Mouse (Mus musculus) testis, postnatal 14 days (tissue): ENCODE data around the gene Pla2g1b.

ENCODE experiments used
- DNase-seq: peaks from one replicate; pipeline ENCODE4 v3.0.0; 2021; ENCODE audit warnings: low spot score

The Pla2g1b gene

GRCm38 (mm10) chr5:115444130-115444529, 21.9 kb upstream of the Pla2g1b start:
- no peak for DNase-seq

GRCm38 (mm10) chr5:115447108-115447507, 19.0 kb upstream of the Pla2g1b start:
- no peak for DNase-seq

GRCm38 (mm10) chr5:115449247-115449646, 16.8 kb upstream of the Pla2g1b start:
- DNase-seq: no peak

GRCm38 (mm10) chr5:115450410-115451317, 15.4 kb upstream of the Pla2g1b start:
- DNase-seq: peak; percentile 56

GRCm38 (mm10) chr5:115454422-115455090, 11.5 kb upstream of the Pla2g1b start:
- DNase-seq: no peak

GRCm38 (mm10) chr5:115455838-115456237, 10.2 kb upstream of the Pla2g1b start:
- DNase-seq: no peak

GRCm38 (mm10) chr5:115458918-115459317, 7.1 kb upstream of the Pla2g1b start:
- no peak for DNase-seq

- DNase-seq: no peak
Observed at GRCm38 (mm10) chr5:115464408-115465115, 1.5 kb upstream of the Pla2g1b start.

- DNase-seq: no peak
Observed at GRCm38 (mm10) chr5:115469791-115470190, 3.7 kb downstream of the Pla2g1b start.

- no peak for DNase-seq
Observed at GRCm38 (mm10) chr5:115470766-115471531, 4.9 kb downstream of the Pla2g1b start.

GRCm38 (mm10) chr5:115473191-115473590, 7.1 kb downstream of the Pla2g1b start:
- DNase-seq: no peak

GRCm38 (mm10) chr5:115474174-115474828, 8.2 kb downstream of the Pla2g1b start:
- no peak for DNase-seq

GRCm38 (mm10) chr5:115475337-115476106, 9.5 kb downstream of the Pla2g1b start:
- DNase-seq: no peak

GRCm38 (mm10) chr5:115476107-115476727, 10.2 kb downstream of the Pla2g1b start:
- no peak for DNase-seq

- DNase-seq: no peak
Observed at GRCm38 (mm10) chr5:115479561-115479960, 13.5 kb downstream of the Pla2g1b start.

- no peak for DNase-seq
Observed at GRCm38 (mm10) chr5:115480101-115480500, 14.0 kb downstream of the Pla2g1b start.

- peak; percentile 16 for DNase-seq
Observed at GRCm38 (mm10) chr5:115482390-115483265, 16.6 kb downstream of the Pla2g1b start.

- DNase-seq: no peak
Observed at GRCm38 (mm10) chr5:115483385-115483784, 17.3 kb downstream of the Pla2g1b start.
